Mouse (Mus musculus): ENCODE measurements around the gene Rab26.
A peak's percentile ranks its signal among the peaks of the same experiment; 100 is the strongest.

Gene Rab26

GRCm38 (mm10) chr17:24548435-24548834 lies 14.4 kb upstream of the Rab26 start:
- DNase-seq (ENCODE audit: low read depth, low spot score): peak; percentile 70

GRCm38 (mm10) chr17:24546234-24546633 lies 12.2 kb upstream of the Rab26 start:
- no peak for DNase-seq (ENCODE audit: low read depth, low spot score)

DNA sequence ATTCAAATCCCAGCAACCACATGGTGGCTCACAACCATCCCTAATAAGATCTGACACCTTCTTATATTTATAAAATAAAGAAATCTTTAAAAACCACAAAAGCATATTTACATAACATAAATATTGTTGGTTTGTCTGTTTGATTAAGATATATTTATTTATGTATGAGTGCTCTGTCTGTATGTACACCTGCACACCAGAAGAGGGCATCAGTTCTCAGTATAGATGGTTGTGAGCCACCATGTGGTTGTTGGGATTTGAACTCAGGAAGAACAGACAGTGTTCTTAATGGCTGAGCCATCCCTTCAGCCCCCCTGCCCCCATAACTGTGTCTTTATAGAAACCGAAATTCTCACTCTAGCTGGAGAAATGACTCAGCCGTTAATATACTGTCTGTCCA lies 11.2 kb upstream of the Rab26 start:
- no peak for DNase-seq (ENCODE audit: low read depth, low spot score)

GRCm38 (mm10) chr17:24544613-24545012 lies 10.6 kb upstream of the Rab26 start:
- DNase-seq (ENCODE audit: low read depth, low spot score): peak; percentile 75

- peak; percentile 83 for DNase-seq (ENCODE audit: low read depth, low spot score)
Measured at GRCm38 (mm10) chr17:24540375-24540774, 6.4 kb upstream of the Rab26 start.

DNA sequence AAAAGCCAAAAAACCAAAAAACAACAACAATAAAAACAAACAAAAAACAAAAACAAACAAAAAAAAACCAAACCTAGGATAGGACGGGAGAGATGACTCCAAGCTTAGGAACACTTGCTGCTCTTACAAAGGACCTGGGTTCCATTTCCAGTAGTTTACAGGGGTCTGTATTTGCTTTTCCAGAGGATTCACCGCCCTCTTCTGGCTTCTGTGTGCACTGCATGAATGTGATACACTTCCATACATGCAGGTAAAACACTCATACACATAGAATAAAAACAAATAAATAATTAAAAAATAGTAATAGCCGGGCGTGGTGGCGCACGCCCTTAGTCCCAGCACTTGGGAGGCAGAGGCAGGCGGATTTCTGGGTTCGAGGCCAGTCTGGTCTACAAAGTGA lies 4.9 kb upstream of the Rab26 start:
- peak; percentile 73 for DNase-seq (ENCODE audit: low read depth, low spot score)

DNA sequence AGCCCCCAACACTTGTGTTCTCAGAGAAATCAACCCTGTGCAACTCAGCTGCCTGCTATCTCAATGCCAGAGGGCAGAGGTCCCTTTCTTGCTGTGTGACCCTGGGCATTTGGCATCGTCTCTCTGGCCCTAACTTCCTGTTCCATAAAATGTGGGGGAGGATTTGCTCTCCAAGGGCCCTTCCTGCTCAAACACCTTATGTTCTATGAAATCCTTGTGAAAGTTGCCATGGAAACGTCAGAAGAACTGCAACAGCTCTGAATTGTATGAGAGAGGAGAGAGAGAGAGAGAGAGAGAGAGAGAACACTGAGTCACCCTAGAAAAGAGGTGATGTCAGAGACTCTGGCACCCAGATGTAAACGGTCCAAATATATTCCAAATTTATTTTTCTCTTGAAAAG lies 3.5 kb upstream of the Rab26 start:
- peak; percentile 92 for DNase-seq (ENCODE audit: low read depth, low spot score)

- peak; percentile 77 for DNase-seq (ENCODE audit: low read depth, low spot score)
Measured at GRCm38 (mm10) chr17:24535300-24535699, 1.3 kb upstream of the Rab26 start.

DNA sequence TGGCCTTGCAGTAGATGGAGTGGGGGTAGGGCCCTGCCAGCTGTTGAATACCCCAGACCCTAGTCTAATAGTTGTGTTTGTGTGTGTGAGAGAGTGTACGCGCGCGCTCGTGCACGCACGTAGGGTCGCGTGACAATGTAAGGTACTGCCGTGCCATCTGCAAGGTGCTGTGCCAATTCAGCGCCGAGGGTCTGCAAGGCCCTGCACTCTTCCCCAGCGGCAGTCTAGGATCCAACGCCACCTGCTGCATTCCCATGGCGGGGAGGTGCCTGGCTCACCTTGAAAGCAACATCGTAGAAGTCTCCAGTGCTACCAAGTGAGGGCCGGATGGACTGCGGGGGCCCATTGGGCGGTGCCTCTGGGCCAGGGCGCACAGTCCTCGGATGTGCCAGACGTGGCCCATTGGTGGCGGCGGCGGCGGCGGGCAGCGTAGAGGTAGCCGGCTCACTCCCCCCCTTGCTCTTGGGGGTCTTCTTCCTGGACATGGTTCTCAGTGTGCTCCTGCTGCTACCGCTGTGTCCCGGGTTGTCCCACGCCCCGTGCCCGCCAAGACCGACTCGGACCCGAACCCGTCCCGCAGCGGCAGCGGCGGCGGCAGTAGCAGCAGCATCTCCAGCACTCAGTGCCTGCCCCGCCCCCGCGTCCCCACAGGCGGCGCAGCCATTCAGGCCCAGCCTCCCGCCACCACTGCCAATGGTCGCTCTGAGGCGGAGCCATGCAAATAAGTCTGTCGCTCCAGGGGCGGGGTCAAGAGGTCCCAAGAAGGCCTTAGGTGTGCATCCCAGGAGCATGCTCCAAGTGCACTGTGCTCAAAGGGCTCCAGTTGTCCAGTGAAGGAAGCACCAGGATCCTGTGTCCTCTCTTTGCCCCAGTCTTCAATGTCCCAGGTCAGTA lies 664 bp downstream of the Rab26 start:
- peak; percentile 97 for DNase-seq (ENCODE audit: low read depth, low spot score)

GRCm38 (mm10) chr17:24532045-24532444 lies 2.0 kb downstream of the Rab26 start:
- no peak for DNase-seq (ENCODE audit: low read depth, low spot score)

DNA sequence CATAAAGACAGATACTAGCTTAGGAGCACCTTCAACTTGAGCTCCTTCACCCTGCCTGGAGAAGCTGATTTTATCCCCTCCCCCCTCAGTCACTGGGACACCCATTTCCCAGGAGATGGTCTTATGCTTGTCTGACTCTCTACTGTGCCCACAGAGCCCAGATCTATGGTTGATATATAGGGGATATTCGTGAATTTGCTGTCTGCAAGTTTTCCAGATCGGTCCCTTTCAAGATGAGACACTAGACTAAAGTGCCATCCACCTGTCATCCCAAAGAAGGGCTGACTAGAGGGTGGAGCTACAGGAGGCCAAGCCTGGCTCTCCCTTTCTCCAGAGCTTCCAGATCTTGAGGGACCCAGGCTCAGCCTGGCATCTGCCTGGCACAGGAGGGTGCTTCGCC lies 2.9 kb downstream of the Rab26 start:
- no peak for DNase-seq (ENCODE audit: low read depth, low spot score)

- peak; percentile 53 for DNase-seq (ENCODE audit: low read depth, low spot score)
Measured at GRCm38 (mm10) chr17:24530361-24531050, 3.5 kb downstream of the Rab26 start.

GRCm38 (mm10) chr17:24529883-24530282 lies 4.1 kb downstream of the Rab26 start:
- DNase-seq (ENCODE audit: low read depth, low spot score): no peak

DNA sequence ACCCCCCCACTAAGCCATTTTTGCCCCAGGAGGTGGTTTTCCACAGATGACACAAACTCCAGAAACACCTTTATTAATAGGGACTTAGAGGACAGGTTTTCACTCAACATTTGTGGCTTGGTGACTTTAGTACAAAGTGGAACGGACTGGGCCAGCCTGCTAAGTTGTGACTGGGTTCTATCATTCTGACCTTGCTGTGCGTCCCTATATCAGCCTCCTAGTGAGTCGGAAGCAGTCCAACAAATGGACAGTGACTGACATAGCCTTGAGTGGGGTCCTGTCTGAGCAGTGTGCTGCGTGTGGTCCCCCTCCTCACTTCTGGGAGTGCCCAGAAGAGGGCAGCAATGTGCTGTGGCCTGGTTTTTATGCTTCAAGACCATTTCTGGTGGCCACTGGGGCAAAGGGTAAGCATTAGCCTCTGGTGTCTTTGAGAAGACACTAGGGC lies 5.0 kb downstream of the Rab26 start:
- peak; percentile 76 for DNase-seq (ENCODE audit: low read depth, low spot score)

DNA sequence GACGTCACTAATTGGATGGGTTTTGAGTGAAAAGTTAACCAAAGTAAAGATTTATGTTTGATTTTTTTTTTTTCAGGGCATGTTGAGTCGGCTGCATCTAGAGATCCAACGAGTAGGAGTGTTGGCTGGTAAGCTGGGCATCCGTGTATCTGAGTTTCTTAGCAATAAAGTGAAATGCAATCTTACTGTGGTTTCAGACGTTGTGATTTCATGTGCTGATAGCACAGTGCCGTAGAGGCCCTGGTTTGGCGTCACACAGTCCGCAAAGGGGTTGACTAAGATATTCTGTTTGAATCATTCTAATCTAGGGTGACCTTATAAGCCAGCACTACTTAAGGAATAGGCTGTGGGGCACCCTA lies 5.5 kb downstream of the Rab26 start:
- no peak for DNase-seq (ENCODE audit: low read depth, low spot score)

- peak; percentile 100 for DNase-seq (ENCODE audit: low read depth, low spot score)
Measured at GRCm38 (mm10) chr17:24527723-24528559, 6.1 kb downstream of the Rab26 start, which contains the start of gene Traf7. Gene Traf7 (minus strand): TSS chr17:24527938.

GRCm38 (mm10) chr17:24527315-24527714 lies 6.7 kb downstream of the Rab26 start:
- DNase-seq (ENCODE audit: low read depth, low spot score): no peak

GRCm38 (mm10) chr17:24524734-24525133 lies 9.3 kb downstream of the Rab26 start:
- no peak for DNase-seq (ENCODE audit: low read depth, low spot score)

- no peak for DNase-seq (ENCODE audit: low read depth, low spot score)
Measured at GRCm38 (mm10) chr17:24520450-24520849, 13.6 kb downstream of the Rab26 start.

DNA sequence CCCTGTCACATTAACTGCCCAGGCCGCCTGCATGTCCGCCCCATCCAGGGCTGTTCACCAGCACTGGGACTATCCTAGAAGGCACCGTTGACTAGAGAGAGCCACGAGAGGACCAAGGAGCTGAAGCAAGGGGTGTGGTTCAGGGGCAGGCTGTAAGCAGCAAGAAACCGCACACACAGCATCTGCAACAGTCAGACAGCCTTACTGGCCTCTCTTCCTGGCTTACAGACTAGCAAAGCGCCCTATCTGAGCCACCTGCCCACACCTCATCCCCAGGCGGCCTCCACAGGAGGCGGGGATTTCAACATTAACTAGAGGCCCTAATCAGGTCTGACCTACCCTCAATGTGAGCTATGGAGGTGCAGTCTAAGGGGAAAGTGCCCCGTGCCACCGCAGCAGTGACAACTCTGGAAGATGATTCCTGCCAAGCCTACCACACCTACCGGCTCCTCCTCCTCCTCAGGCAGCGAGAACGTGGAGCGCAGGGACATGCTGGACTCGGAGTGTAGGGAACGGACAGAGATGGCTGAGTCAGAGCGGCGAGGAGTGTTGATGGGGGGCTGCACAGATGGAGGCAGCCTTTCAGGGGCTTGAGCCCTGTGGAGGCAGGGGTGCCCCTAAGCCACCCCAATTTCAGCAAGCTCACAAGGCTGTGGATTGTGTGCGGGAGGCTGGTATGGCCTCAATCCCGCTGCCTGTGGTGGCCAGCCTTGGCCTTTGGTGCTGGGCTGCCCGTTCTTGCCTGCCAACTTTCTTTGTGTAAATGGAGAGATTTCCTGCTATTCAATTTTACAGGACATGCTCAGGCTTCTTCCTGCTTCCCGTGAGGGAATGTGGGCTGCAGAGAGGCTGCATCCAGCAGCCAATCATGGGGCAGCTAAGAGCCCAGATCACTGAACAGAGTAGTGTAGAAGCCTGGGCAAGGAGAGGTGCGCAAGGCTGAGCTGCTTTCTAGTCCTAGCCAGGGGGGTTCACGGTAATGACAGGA lies 19.4 kb downstream of the Rab26 start:
- DNase-seq (ENCODE audit: low read depth, low spot score): no peak

DNA sequence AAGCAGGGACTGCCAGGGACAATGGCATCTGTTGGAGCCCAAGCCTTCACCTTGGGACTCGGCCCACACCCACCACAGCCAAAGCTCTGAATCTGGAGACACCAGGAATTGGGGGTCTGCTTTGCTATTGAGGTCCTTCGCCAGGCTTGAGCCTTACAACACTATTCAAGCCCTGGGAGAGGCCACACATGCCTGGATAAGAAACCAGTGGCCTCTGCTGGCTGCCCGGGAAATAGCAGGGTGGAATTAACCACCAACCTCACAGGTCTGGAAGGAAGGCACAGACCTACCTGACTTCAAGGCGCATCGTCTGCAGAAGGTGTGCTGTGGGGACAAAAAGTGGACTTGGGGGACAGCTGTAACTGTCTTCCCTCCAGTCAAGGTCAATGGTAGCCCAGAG lies 20.4 kb downstream of the Rab26 start:
- peak; percentile 82 for DNase-seq (ENCODE audit: low read depth, low spot score)
